Mouse (Mus musculus) testis, adult 2 months (tissue): ENCODE measurements around the gene Gfra1.

ENCODE experiments used
- CTCF ChIP-seq: fragments of 200-500 bp; IDR thresholded peaks from 2 replicates; pipeline ENCODE4 v1.5.1; 2012; ENCODE audit warnings: low read depth, mild to moderate bottlenecking, inconsistent platforms, low read length, moderate library complexity; ENCODE audit not compliant: control insufficient read depth, insufficient read depth, insufficient replicate concordance
- POLR2A ChIP-seq: fragments of 200-500 bp; IDR thresholded peaks from 2 replicates; pipeline ENCODE4 v1.6.1; 2012; ENCODE audit warnings: low read depth, mild to moderate bottlenecking, inconsistent platforms, low read length, moderate library complexity; ENCODE audit not compliant: control insufficient read depth

- TF ChIP-seq CTCF (no peak), POLR2A (no peak)
Measured at GRCm38 (mm10) chr19:58424928-58425327, 30.8 kb downstream of the Gfra1 start.
